Mouse (Mus musculus): ENCODE measurements around the gene Plekhm3. TPM values are rescaled to one million over a fixed set of nuclear protein-coding genes. Genes with fewer than 3 reads are reported as not detected.
"Not testable (repeated sequence)": the region's sequence is repeated elsewhere in the genome, so short reads cannot be mapped to it uniquely, and the experiment has no call there.

Gene Plekhm3
- polyA plus RNA-seq, 1 experiment: 4.8 TPM

DNA sequence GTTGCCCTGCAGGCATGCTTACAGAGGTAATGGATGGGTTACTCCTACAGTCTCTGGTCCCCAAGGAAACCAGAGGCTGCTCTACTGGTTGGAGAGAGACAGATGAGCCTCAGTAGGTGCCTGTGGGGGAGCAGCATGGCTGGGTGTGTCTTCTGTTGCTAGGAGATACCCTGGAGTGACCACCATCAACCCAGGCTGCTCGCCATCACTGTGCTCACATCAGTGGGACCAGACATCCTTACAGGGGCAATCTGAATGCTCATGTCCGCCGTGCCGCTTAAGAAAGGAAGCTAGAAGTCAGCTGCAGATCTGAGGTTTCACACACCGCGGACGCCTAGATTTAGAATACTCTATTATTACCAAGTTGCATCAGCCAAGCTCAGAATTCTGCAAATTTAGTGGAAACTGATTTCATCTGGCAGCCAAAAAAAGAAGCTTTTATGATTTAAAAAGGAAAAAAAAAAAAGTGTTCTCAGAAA is 21.7 kb upstream of the Plekhm3 start:
- 68% methylated on average over 7 of the region's 7 CpGs for WGBS
- TF ChIP-seq CTCF (IDR thresholded peaks at IDR 0.05; ENCODE audit: borderline replicate concordance, control insufficient read depth, extremely low read depth, insufficient read depth, low read length, poor library complexity) (no peak), POLR2A (IDR thresholded peaks at IDR 0.05; ENCODE audit: control insufficient read depth, extremely low read depth, insufficient read depth, low read length, poor library complexity) (no peak)

DNA sequence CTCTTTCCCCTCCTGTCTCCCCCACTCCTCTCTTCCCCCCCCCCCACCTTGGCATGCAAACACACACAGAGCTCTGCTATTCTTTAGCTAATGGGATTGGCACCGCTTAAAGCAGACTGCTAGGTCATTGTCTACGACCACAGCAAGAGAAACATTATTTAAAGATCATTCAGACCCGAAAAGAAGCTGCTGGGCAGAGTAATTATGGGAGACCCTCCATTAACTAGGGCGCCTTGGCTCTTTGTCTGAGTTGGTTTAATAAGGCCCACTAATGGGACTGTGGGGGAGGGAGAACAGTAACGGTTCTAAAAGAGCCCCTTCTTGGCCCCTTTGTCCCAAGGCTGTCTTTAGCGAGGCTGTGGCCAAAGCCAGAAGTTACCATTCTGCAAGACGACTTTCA is 18.7 kb upstream of the Plekhm3 start:
- Histone ChIP-seq H3K36me3 (ENCODE audit: control insufficient read depth, insufficient read depth, low read length) (no peaks in the 10 kb centered on the region), H3K4me3 (ENCODE audit: control insufficient read depth, insufficient read depth, low read length) (no peak overlapping the region), H3K27ac (ENCODE audit: control insufficient read depth, insufficient read depth, low read length) (no peak overlapping the region), H3K27me3 (ENCODE audit: control insufficient read depth, insufficient read depth, low read length) (no peaks in the 10 kb centered on the region), H3K4me1 (replicated peaks; ENCODE audit: control insufficient read depth, insufficient read depth, low read length) (peaks cover 6% of the 10 kb centered on the region)
- no peak for TF ChIP-seq POLR2A (IDR thresholded peaks at IDR 0.05; ENCODE audit: control insufficient read depth, extremely low read depth, insufficient read depth, low read length, poor library complexity)
- no peak for TF ChIP-seq CTCF (IDR thresholded peaks at IDR 0.05; ENCODE audit: borderline replicate concordance, control insufficient read depth, extremely low read depth, insufficient read depth, low read length, poor library complexity)
- 93% methylated on average over 7 of the region's 7 CpGs for WGBS
- no peak for DNase-seq

More for the DNA sequence above, 21.7 kb upstream of the Plekhm3 start:
- no peaks in the 10 kb centered on the region for H3K27me3 ChIP-seq (ENCODE audit: control insufficient read depth, insufficient read depth, low read length)
- H3K4me3 ChIP-seq (ENCODE audit: control insufficient read depth, insufficient read depth, low read length): no peak overlapping the region
- DNase-seq: no peak
- H3K4me1 ChIP-seq (replicated peaks; ENCODE audit: control insufficient read depth, insufficient read depth, low read length): no peaks in the 10 kb centered on the region
- no peak overlapping the region for H3K27ac ChIP-seq (ENCODE audit: control insufficient read depth, insufficient read depth, low read length)
- H3K36me3 ChIP-seq (ENCODE audit: control insufficient read depth, insufficient read depth, low read length): no peaks in the 10 kb centered on the region

DNA sequence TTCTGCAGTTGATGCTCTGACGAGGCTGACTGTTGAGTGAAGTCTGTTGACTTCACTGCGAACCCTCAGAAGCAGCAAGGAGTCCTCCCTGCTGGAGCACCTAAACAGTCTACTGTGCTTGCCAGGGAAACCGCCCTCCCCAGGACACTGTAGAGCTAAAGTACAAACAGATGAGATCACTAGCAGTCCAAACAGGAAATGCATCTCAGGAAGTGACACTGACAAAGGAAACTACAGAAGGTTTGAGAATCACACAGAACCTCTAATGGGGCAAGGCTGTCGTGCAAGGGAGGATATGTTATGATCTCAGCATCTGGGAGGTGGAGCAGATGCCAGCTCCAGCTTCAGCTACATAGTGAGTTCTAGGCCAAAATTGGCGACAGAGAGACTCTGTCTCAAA is 14.1 kb upstream of the Plekhm3 start:
- 60% methylated on average over 5 of the region's 5 CpGs for WGBS
- Histone ChIP-seq H3K27me3 (ENCODE audit: control insufficient read depth, insufficient read depth, low read length) (no peaks in the 10 kb centered on the region), H3K27ac (ENCODE audit: control insufficient read depth, insufficient read depth, low read length) (peak overlapping the region; percentile 68), H3K36me3 (ENCODE audit: control insufficient read depth, insufficient read depth, low read length) (no peaks in the 10 kb centered on the region), H3K4me1 (replicated peaks; ENCODE audit: control insufficient read depth, insufficient read depth, low read length) (peaks cover 6% of the 10 kb centered on the region), H3K4me3 (ENCODE audit: control insufficient read depth, insufficient read depth, low read length) (no peak overlapping the region)
- peak; percentile 6 for DNase-seq
- no peak for TF ChIP-seq CTCF (IDR thresholded peaks at IDR 0.05; ENCODE audit: borderline replicate concordance, control insufficient read depth, extremely low read depth, insufficient read depth, low read length, poor library complexity)
- no peak for TF ChIP-seq POLR2A (IDR thresholded peaks at IDR 0.05; ENCODE audit: control insufficient read depth, extremely low read depth, insufficient read depth, low read length, poor library complexity)

DNA sequence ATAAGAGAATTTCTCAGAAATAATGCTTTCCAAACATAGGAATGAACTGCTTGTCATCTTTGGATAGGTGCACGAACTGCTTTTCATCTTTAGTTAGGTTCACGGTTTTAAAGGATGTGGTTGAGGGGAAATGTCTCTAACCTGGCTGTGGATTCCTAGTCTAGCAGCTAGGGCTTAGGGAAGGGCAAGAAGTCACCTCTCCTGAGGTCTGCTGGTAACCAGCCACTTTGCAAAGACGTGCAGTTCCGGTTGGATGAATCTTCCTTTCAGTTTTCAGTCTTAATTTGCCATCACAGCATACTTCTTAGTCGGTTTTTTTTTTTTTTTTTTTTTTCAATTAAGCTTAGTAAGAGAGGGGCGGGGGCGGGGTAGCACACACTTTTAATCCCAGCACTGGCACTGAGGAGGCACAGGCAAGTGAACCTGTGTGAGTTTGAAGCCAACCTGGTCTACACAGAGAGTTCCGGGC is 431 bp upstream of the Plekhm3 start:
- H3K27ac ChIP-seq (ENCODE audit: control insufficient read depth, insufficient read depth, low read length): no peak overlapping the region
- peak overlapping the region; percentile 96 for H3K4me3 ChIP-seq (ENCODE audit: control insufficient read depth, insufficient read depth, low read length)
- H3K4me1 ChIP-seq (replicated peaks; ENCODE audit: control insufficient read depth, insufficient read depth, low read length): peaks cover 6% of the 10 kb centered on the region
- no peaks in the 10 kb centered on the region for H3K27me3 ChIP-seq (ENCODE audit: control insufficient read depth, insufficient read depth, low read length)
- no peak for TF ChIP-seq CTCF (IDR thresholded peaks at IDR 0.05; ENCODE audit: borderline replicate concordance, control insufficient read depth, extremely low read depth, insufficient read depth, low read length, poor library complexity)
- WGBS: 36% methylated on average over 8 of the region's 8 CpGs
- no peaks in the 10 kb centered on the region for H3K36me3 ChIP-seq (ENCODE audit: control insufficient read depth, insufficient read depth, low read length)
- DNase-seq: no peak

DNA sequence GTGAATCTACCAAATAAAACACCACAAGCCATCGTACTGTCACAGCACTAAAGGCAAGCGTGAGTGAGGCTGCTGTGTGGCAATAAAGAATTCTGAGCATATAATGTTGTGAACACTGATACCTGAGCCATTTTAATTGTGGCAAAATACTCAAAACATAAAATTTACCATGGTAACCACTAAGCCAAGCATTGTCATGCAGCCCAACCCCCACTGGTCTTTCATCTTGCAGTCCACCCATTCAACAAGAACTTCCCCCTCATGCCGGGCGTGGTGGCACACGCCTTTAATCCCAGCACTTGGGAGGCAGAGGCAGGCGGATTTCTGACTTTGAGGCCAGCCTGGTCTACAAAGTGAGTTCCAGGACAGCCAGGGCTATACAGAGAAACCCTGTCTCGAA is 1.8 kb downstream of the Plekhm3 start:
- not testable (repeated sequence) for H3K4me1 ChIP-seq (replicated peaks; ENCODE audit: control insufficient read depth, insufficient read depth, low read length); H3K4me3 ChIP-seq (ENCODE audit: control insufficient read depth, insufficient read depth, low read length); H3K27ac ChIP-seq (ENCODE audit: control insufficient read depth, insufficient read depth, low read length); DNase-seq; H3K36me3 ChIP-seq (ENCODE audit: control insufficient read depth, insufficient read depth, low read length); H3K27me3 ChIP-seq (ENCODE audit: control insufficient read depth, insufficient read depth, low read length)
- WGBS: 90% methylated on average over 7 of the region's 7 CpGs

DNA sequence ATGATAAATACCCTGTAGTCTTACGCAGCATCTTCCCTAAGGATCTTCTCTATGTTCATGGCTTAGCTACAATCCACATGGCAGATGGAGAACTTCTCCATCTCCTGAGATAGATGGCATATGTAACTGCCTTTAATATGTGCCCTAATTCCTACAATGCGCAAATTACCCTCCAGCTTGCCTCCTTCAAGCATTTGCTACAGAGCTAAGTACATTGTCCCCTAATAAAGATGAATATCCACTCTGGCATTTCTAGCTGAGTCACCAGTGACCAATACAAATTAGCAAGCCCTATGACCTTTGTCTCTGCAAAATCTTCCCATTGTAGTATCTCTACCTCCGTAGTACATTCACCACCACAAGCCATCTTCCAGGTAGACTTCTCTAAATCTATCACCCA is 6.4 kb downstream of the Plekhm3 start:
- no peaks in the 10 kb centered on the region for H3K27me3 ChIP-seq (ENCODE audit: control insufficient read depth, insufficient read depth, low read length)
- 95% methylated on average over 3 of the region's 3 CpGs for WGBS
- no peak overlapping the region for H3K27ac ChIP-seq (ENCODE audit: control insufficient read depth, insufficient read depth, low read length)
- DNase-seq: no peak
- TF ChIP-seq POLR2A (IDR thresholded peaks at IDR 0.05; ENCODE audit: control insufficient read depth, extremely low read depth, insufficient read depth, low read length, poor library complexity) (no peak), CTCF (IDR thresholded peaks at IDR 0.05; ENCODE audit: borderline replicate concordance, control insufficient read depth, extremely low read depth, insufficient read depth, low read length, poor library complexity) (no peak)
- H3K4me3 ChIP-seq (ENCODE audit: control insufficient read depth, insufficient read depth, low read length): no peak overlapping the region
- no peaks in the 10 kb centered on the region for H3K36me3 ChIP-seq (ENCODE audit: control insufficient read depth, insufficient read depth, low read length)
- H3K4me1 ChIP-seq (replicated peaks; ENCODE audit: control insufficient read depth, insufficient read depth, low read length): peaks cover 4% of the 10 kb centered on the region

DNA sequence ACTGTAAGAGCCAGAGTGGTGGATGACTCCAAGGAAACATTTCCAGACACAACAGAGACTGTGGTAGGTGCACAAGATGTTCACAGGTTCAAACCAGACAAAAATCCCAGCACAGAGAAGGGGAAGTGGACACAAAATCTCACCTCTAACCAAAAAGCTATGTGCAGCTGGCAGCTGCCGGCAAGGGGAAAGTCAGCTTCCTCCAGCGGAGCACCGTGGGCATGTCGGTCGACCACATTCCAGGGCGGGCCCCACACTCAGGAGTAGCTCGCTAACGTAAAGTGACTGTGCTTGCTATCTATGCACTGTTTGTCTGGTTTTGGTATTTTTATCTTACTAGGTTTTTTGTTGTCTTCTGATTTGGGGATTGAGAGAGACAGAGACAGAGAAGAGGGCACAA is 7.2 kb downstream of the Plekhm3 start:
- Histone ChIP-seq H3K4me3 (ENCODE audit: control insufficient read depth, insufficient read depth, low read length) (no peak overlapping the region), H3K27ac (ENCODE audit: control insufficient read depth, insufficient read depth, low read length) (no peak overlapping the region), H3K36me3 (ENCODE audit: control insufficient read depth, insufficient read depth, low read length) (no peaks in the 10 kb centered on the region), H3K27me3 (ENCODE audit: control insufficient read depth, insufficient read depth, low read length) (no peaks in the 10 kb centered on the region), H3K4me1 (replicated peaks; ENCODE audit: control insufficient read depth, insufficient read depth, low read length) (peaks cover 4% of the 10 kb centered on the region)
- DNase-seq: peak; percentile 30
- TF ChIP-seq CTCF (IDR thresholded peaks at IDR 0.05; ENCODE audit: borderline replicate concordance, control insufficient read depth, extremely low read depth, insufficient read depth, low read length, poor library complexity) (no peak), POLR2A (IDR thresholded peaks at IDR 0.05; ENCODE audit: control insufficient read depth, extremely low read depth, insufficient read depth, low read length, poor library complexity) (no peak)
- WGBS: 6% methylated on average over 8 of the region's 8 CpGs

Data from thymus, adult 2 months (tissue).